Mouse (Mus musculus) embryo, embryonic 11.5 days (tissue): ENCODE results near the gene Mocs1.

Experiments
- DNase-seq: peaks from one replicate; pipeline ENCODE4 v3.0.0-alpha.2; 2012; ENCODE audit warnings: low read depth, low spot score

Gene Mocs1

DNA sequence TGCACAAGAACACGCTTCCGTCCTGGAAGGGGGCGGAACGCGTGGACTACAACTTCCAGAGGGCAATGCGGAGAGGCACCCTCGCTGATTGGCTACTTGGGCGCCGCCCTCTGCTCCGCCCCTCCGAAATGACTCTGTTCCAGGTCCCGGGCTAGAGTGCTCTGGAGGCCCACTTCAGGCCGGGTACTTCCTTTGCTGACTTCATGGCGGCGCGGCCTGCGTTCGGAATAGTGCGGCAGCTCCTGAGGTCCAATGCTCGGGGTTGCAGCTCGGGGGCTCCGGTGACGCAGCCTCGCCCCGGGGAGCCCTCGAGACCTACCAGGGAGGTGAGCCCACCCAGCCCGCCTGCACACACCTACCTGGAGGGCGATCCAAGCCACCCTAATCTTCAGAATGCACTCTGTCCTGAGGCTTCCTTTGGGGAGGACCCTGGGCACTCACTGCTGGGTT is at the start of gene Mocs1:
Gene Mocs1, plus strand, starts transcription at position 124 of the 450 bp plus-strand sequence.
- peak; percentile 88 for DNase-seq

DNA sequence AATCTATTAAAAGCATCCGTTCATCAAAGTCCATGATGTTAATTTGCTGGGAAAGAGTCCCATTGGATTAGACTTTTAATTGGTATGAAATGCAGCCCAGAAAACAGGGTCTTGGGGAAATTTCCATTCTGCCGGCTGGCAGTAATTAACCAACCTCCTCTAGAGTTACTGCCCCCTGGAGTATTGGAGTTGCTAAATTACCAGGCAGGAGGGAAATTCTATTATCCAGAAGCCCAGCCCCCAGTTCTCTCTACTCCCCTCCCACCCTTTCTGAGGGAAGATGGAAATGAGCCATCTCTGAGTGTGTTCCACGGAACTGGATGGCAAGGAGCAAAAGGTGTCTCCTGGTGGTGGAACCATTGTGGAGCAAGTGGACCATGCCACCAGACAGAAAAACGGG is 48.5 kb upstream of the Mocs1 start:
- no peak for DNase-seq

DNA sequence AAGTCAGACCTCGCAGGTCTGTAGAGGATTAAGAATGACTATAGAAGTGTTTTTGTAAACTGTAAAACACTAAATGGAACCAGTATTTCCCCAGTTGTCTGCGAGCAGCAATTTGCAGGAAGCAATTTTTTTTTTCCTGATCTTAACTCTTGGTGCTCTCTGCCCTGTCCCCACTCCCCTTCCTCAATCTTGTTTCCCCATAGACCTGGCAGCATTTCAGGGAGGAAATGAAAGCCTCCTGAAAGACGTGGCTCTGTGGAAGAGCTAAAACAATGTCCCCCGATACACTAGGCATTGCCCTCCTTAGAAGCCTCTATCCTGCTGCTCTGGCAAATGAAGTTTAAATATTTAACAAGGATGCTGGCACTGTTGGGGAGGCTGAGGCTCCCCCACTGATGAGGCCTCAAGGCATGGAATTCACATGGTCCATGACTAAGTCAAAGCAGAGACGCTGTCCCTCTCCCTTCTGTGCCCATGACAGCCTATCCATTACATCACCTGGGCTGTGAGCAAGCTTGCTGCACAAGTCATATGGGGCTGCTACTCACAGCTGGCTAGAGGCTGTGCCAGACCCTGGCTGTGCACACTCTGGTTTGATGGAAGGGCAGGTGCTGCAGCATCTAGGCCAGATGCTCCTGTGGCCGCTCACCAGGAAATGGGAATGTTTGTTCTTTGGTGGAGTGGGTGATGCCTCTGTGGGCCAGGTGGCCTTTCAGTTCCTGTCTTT is 43.8 kb upstream of the Mocs1 start:
- no peak for DNase-seq

DNA sequence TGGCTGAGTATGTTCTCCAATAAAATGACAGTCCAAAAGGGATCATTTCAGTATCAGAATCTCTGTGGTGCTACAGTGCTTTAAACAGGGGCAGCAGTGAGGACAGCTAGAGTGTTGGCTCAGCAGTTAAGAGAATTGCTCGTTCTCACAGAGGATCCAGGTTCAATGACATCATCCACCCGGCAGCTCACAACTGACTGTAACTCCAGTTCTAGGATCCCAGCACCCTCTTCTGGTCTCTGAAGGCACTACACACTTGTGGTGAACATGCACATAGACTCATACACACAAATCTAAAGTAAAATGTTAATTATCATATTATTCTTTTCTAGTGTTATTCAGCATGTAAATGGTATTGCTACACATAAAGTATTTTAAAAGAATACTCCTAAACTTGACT is 40.4 kb upstream of the Mocs1 start:
- DNase-seq: no peak

DNA sequence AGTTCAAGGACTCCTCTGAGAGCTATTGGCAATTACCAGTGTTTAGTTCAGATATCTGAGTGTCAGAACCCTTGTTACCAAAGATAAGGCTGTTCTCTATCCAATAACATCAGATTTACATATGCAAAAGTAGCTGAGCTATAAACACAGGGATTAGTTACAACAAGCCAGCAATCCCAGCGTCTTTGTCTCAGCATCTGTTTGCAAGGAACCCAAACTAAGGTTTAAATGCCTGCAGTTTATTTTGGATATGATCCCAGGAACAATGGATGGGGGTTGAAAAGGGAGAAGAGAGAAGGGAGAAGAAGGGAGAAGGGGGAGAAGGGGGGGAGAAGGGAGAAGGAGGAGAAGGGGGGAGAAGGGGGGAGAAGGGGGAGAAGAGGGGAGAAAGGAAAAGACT is 35.4 kb upstream of the Mocs1 start:
- DNase-seq: no peak

DNA sequence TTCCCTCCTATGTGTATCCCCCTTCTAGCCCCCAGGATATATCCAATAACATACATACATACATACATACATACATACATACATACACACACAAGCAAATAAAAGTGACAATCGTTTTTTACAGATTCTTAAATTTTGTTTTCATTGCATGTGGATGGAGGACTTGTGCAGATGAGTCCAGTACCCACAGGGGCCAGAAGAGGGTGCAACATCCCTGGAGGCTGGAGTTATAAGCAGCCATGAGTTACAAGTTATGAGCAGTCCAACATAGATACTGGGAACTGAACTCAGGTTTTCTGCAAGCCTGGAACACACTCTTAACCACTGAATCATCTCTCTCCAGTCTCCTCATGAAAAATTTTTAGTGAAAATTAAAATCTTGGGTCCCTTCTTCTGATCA is 33.3 kb upstream of the Mocs1 start:
- DNase-seq: no peak

DNA sequence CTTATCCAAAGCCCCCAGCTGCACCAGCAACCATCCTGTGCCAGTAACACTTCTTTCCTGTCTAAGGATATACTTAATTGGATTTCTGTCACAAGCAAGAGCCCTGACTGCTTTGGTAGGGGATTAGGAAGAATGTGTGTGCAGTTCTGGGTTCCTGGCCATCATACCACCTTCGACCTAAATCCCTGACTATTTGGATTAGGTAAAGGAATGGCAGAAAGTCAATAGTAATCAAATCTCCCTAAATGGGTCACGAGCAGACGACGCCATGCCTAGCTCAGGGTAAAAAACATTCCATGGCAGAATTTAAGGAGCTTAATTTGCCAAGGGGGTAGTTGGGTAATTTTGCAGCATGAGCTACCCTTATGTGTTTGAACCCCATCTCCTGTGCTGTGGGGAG is 28.6 kb upstream of the Mocs1 start:
- no peak for DNase-seq

DNA sequence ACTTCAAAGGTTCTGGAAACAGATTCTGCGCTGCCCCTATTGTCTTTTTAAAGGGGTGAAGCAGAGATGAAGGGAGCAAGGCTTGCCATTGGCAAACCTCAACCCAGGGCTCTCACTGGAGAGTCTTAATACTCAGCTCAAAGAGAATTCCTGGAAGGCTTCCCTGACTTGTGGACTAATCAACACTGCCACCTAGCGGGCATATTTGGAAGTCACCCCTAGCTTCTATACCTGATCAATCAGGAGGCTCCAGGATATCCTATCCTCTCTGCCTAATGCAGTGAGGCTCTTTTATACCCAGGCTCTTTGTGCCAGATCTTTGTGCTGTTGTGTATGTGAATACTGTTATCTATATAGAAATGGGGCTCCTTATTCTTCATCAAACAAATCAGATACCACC is 28.0 kb upstream of the Mocs1 start:
- peak; percentile 59 for DNase-seq

DNA sequence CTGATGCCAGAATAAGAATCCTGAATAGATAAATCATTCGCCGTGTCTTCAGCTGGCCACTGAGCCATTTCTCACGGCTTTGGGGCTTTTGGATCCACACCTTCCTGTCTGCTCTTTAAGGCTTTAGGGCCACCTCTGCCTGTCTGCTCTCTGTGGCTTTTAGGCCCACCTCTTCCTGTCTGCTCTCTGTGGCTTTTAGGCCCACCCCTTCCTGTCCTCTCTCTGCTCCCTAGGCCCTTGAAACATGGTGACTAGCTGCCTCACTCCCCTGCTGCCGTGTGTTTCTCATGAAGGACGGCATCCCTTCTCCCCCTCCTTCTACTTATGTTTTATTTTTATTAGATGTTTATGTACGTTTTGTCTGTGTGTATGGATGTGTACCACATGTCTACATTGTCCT is 25.0 kb upstream of the Mocs1 start:
- DNase-seq: no peak

DNA sequence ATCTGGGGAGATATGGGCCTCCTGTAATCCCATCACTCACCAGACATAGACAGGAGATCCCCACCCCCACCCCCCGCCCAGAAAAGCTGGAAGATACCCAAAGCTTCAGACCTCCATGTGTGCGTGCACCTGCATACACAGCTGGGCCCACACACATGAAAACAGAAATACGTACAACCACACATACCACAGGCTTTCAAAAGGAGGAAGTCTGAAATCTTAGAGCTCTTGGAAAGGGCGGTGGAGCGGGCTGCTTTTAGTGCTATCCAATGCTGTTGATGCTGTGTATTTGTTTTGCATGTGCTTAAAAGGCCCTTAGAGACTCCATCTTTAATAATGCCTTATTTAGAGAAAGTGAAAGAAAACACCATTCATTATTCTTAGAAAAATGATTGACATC is 22.2 kb upstream of the Mocs1 start:
- no peak for DNase-seq

DNA sequence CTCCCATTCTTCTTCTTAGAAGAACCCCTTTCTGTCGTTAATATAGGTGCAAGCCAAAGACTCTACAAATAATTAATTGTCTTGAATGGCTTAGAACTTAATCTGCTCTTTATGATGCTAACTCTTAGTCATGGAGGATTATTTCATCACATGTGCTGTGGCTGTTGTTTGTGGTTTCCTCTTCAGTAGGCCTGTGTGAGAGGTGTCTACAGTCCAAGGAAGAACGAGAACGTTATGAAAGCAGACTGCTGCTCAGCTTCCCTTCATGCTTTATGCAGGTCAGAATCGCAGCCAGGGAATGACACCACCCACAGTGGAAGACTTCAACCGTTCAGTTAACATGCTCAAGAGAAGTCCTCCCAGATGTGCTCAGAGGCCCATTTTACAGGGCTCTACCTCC is 15.2 kb upstream of the Mocs1 start:
- DNase-seq: no peak

DNA sequence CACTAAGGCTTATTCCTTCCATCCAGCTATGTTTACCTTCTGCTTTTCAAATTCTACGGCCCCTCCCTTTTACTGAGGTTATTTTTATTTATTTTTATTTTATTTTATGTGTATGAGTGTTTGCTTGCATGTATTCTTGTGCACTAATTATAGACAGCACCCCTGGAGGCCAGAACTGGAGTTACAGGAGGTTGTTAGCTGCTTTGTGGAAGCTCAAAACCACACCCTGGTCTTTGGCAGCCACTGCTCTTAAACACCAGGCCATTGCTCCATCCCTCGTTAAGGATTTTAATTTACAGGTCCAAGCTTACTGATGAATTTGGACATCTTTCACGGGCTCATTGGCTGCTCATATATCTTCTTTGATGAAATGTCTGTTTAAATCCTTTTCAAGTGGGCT is 14.6 kb upstream of the Mocs1 start:
- DNase-seq: no peak

DNA sequence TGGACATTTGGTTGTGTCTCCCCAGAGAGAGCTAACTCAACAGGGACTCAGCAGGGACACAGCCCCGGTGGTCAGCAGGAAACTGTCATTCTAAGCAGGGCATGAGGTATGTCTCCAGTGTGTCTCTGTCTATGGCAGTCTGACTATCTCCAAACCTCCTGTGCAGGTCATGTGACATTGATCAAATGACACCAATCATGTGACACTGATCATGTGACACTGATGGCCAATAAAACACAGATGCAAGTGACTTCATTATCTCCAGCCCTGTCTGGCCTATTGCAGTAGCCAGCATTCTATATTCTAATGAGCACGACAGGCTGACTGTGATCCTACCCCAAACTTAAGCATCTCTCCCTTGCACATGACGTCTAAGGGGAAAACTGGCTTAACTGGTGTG is 11.9 kb upstream of the Mocs1 start:
- DNase-seq: no peak

DNA sequence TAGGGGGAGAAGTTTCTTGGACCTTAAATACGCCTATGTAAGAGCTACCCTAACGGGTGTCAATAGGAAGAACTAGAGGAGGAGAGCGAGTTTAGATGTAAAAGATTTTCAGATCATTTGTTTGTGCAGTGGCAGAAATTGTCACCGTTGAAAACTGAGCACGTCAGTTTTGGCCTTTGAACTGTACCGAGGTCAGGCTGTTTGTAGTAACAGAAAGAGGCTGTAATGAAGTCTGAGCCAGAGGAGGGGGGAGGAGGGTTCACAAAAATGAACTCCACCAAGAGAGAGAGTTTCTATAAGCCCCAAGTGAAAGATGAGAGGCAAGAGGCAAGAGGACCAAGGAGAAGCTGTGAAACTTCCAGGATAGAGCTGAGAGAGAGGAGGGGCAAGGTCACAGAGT is 8.3 kb upstream of the Mocs1 start:
- DNase-seq: no peak

DNA sequence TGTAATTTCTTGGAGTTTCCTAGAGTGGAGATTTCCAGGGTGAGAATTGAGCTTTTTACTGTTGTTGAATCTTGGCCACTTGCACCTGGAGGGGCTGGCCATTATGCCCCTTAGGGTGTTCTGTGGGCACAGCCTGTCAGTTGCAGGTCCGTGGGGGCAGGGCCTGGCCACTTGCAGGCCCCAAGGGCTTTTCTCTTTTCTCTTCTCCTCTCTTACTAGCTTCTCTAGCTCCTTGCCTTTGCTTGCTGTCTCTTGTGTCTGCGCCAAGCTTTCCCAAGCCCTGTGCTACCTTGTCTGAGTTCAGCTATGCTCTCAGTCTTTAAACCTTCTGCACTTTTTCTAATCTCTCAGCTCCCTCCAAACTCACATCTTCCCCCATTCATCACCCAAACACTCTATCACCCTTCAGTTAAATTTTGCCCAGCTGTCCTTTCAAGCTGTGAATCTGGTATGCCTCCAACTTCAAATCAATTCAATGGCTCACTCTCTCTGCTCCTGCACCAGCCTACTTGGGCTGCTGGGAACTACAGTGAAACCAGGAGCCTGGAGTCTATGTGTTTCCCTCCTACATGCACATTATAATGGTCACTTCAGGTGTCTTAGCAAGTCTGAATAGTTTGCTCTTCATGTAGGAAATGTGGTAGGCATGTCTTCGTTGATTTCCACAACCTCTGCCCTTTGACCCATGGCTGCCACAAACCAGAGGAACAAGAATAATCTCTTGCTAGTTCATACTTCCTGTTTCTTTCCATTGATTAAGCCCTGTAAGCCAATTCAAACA is 5.7 kb upstream of the Mocs1 start:
- DNase-seq: no peak

DNA sequence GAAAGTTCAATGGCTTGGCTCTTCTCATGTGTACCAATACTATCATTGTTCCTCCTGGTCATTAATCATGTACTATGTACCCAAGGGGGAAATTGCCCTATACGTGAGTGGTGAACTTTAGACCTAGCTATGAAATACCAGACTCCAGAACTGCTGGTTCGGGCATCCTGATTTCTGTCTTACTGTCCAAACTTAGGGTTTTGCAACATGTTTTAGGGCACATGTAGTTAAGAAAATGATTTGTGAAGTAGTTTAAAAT is 5.2 kb upstream of the Mocs1 start:
- DNase-seq: no peak

DNA sequence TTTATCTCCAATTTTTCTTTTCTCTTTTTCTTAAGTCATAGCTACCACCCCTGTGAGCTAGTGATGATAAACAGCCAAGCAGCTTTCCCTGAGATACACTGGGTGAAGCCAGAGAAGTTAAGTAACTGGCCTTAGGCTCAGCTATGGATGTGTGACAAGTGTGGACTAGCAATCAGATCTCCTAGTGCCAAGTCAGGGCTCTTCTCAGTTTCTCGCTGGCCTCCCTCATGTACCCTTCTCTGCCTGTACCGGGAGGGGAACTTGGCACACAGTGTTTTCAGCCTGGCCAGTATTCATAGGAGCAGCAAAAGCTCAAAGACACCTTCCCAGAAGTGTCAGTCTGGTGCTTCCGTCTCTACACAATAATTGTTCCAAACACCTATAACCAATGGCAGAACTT is 4.3 kb upstream of the Mocs1 start:
- DNase-seq: no peak

DNA sequence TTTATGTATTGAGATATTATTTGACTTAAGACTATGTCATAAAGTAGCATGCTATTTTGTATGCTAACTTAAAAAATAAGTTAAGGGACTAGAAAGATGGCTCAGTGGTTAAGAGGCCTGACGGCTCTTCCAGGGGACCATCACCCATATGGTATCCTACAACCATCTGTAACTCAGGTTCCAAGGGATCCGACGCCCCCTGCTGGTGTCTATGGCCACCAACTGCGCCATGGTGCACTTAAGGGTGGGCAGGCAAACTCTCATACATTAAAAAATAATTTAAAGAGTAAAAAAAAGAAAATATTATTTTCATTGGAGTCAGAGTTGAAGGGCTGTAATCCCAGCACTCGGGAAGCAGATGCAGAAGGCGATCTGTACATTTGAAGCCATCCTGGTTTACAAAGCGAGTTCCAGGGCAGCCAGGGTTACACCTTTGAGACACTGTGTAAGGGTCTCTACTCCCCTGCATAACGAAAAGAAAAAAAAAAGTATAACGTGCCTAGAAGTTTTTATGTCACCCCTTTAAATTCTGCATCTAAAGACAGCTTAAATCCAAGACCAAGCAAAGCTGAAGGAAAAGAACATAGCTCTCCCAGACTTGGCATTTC is 427 bp upstream of the Mocs1 start:
- DNase-seq: no peak

DNA sequence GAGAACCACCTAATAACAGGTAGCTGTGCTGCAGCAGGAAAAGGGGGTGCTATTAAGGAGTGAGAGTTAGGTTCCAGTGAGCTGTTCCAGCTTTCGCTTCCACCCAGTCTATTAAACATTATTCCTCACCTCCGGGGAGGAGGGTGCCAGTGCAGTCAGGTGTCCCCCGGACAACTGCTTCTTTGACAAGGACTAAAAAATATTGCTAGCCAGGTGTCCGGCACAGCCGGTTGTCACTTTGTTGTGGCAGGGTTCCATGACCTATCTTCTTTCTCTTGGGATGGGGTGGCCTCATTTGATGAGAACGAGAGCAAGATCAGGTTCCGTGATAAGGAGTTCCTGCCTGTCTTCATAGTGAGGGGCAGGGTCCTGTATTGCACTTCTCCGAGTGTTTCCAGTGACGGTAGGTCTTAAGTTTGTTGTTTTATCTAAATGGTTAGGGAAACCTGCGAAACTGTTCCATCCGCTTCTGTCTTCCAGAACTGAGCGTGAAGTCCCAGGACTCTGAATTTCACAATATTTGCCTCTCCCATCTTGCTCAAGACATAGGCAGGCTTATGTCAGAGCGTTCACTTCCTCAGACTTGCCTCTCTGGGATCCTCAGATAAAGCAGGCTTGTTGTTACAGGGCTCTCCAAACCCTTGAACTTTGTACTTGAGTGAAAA is 721 bp downstream of the Mocs1 start:
- no peak for DNase-seq

DNA sequence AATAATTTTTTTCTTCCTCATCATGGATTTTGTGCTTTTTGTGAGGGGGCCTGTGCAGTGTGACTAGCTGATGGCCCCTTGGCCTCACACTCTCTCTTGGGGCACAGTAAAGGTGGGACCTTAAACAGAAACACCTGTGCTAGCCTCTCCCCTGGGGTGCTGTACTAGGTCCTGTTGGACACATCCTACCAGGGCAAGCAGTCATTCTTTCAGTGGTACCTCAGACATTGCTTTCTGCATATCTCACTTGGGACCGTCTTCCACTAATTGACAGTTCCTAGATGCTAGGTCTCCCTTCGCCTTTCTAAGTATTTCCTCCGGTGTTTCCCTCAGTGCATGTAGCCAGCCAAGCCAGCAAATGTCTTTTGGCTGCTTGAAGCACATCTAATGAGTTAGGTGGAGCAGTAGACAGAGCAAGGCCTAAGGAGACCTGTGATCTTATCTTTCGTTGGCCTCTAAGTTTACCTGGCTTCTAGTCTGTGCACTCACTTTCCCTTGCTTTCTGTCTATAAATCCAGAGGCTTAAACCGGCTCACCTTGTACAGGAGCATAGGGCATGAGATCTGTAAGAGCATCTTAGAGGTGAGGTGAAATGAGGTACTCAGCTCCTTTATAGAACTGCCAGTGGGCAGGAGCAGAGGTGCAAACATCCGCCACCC is 1.4 kb downstream of the Mocs1 start:
- no peak for DNase-seq

DNA sequence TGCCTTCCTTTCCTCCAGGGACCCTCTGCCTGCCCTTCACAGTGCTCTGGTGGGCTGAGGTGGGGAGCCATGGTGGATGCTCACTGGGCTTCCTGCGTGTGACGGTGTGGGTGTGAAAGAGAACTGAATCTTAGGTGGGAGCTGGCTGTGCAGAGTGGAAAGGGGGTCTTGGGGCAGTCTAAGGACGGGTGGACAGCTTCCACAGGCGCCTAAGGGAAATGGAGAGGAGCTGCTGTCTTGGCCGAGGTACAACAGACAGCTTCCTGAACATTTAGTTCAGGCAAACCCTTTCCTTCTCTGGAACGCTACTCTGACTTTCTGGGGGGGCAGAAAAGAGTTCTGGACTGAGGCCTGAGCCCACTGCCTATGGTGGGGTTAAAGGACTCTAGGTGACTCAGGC is 2.0 kb downstream of the Mocs1 start:
- DNase-seq: no peak

DNA sequence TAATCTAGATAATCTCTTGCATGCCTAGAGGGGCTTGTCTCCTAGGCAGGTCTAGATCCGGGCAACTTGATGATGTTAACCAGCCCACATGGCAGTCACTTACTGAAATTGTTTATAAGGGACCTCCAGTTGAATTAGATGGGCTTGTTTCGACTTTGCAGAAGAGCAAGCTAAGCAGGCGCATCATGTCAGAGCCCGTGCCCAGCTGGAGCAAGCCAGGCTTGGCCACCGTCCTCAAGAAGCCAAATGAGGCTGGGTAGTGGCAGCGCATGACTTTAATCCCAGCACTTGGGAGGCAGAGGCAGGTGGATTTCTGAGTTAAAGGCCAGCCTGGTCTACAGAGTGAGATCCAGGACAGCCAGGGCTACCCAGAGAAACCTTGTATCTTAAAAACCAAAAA is 3.0 kb downstream of the Mocs1 start:
- no peak for DNase-seq
